Mouse (Mus musculus) hindbrain, embryonic 16.5 days (tissue): ENCODE measurements around the gene Xirp1. TPM values are rescaled to one million over a fixed set of nuclear protein-coding genes. Genes with fewer than 3 reads are reported as not detected.

Experiments
- ATAC-seq: fragments of 200-750 bp; cut with Nextera tagmentation; 2 replicates; pipeline ENCODE4 v1.8.0; 2017; ENCODE audit warnings: moderate TSS enrichment, moderate library complexity
- H3K27ac ChIP-seq: fragments of 300-500 bp; sonication (generic); 2 replicates; pipeline ENCODE4 v1.5.1; 2014; ENCODE audit warnings: low read depth, mild to moderate bottlenecking, control low read depth, low read length, moderate library complexity
- H3K27me3 ChIP-seq: fragments of 300-500 bp; sonication (generic); replicated peaks from 2 replicates; pipeline ENCODE4 v1.6.1; 2014; ENCODE audit warnings: low read length; ENCODE audit not compliant: control insufficient read depth, insufficient read depth
- H3K36me3 ChIP-seq: fragments of 300-500 bp; sonication (generic); 2 replicates; pipeline ENCODE4 v1.6.1; 2014; ENCODE audit warnings: mild to moderate bottlenecking, low read length, moderate library complexity, mixed read lengths; ENCODE audit not compliant: control insufficient read depth, insufficient read depth
- H3K4me1 ChIP-seq: fragments of 300-500 bp; sonication (generic); 2 replicates; pipeline ENCODE4 v1.6.1; 2014; ENCODE audit warnings: low read depth, low read length; ENCODE audit not compliant: control insufficient read depth, insufficient read depth
- H3K4me2 ChIP-seq: fragments of 300-500 bp; sonication (generic); 2 replicates; pipeline ENCODE4 v1.6.1; 2014; ENCODE audit warnings: mild to moderate bottlenecking, low read length, control low read depth, moderate library complexity
- H3K4me3 ChIP-seq: fragments of 300-500 bp; sonication (generic); 2 replicates; pipeline ENCODE4 v1.5.1; 2014; ENCODE audit warnings: mild to moderate bottlenecking, low read length, control low read depth, moderate library complexity
- H3K9ac ChIP-seq: fragments of 300-500 bp; sonication (generic); 2 replicates; pipeline ENCODE4 v1.6.1; 2014; ENCODE audit warnings: low read depth, mild to moderate bottlenecking, control low read depth, low read length, moderate library complexity
- H3K9me3 ChIP-seq: fragments of 300-500 bp; sonication (generic); 2 replicates; pipeline ENCODE4 v1.6.1; 2014; ENCODE audit warnings: mild to moderate bottlenecking, low read length, moderate library complexity; ENCODE audit not compliant: control insufficient read depth
- WGBS: fragments of 180-500 bp; shearing (Covaris S2); extraction: QIAGEN DNeasy Blood & Tissue Kit; methylation state at CpG from one replicate; pipeline ENCODE4 v1.1.7; 2014; 5-methylcytosine and 5-hydroxymethylcytosine counted together
- polyA plus RNA-seq: library from polyadenylated mRNA; unstranded; fragments of >200 nt; fragmentation: Nextera tagmentation; extraction: Ambion mirVana; gene quantifications from 2 replicates; pipeline ENCODE4 v1.2.1, GENCODE M21; 2015

The Xirp1 gene
- polyA plus RNA-seq, 1 experiment from 2014 or later = not detected

DNA sequence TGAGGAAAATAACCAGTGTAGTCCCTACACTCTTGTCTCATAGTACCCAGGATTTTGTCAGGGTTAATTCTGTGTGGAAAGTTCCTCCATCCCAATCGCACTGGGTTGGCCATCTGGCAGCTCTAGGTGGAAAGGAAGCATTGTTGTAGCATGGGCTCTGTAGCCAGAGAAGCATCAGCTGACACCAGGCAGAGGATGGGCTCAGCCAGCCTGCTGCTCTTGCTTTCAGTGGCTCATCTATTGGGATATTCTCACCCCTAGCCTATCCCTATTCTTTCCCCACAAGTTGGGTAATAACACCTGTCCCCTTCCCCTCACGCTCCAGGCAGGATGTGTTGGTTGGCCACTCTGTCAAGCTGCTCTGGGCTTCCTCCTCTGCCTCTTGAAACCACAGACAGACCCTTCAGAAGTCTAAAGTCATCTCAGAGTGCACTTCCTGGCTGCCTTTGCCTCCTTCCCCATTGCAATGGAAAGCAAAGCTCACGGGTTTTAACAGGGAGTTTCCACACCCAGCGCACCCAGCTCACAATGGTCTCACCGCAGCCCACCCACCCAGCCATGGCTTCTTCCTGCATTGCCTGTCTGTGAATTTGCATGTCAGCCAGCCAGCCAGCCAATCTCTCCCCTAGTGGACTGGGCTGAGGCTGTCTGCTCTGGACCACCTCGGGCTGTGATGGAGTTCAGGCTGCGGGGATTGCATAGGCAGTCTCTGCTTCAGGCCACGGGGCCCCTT lies 31.3 kb upstream of the Xirp1 start:
- 43% methylated on average over 8 of the region's 8 CpGs for WGBS
- H3K9ac ChIP-seq = no peak overlapping the region

DNA sequence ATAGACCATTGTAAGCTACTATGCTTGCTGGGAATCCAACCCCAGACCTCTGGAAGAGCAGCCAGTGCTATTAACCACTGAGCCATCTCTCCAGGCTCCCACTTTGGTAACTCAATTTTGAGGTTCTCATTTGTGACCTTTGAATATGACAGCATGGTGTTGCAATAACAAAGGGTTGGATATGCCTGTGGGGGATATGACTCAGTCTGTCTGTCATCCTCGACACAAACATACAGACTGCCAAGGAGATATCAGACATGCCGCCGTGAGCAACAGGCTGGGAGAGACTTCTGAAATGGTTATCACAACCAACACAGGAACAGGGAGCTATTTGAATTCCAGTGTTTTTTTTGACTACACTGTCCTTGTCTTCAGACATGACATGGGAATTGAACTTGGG lies 26.0 kb upstream of the Xirp1 start:
- H3K27me3 ChIP-seq = no peaks in the 10 kb centered on the region
- H3K9ac ChIP-seq = no peak overlapping the region
- 82% methylated on average over 3 of the region's 3 CpGs for WGBS

More for the DNA sequence above, 31.3 kb upstream of the Xirp1 start:
- H3K9me3 ChIP-seq = no peaks in the 10 kb centered on the region
- ATAC-seq = no peak
- no peaks in the 10 kb centered on the region for H3K36me3 ChIP-seq
- H3K4me3 ChIP-seq = no peak overlapping the region
- no peak overlapping the region for H3K4me2 ChIP-seq
- no peaks in the 10 kb centered on the region for H3K27me3 ChIP-seq
- no peaks in the 10 kb centered on the region for H3K4me1 ChIP-seq
- H3K27ac ChIP-seq = no peak overlapping the region

DNA sequence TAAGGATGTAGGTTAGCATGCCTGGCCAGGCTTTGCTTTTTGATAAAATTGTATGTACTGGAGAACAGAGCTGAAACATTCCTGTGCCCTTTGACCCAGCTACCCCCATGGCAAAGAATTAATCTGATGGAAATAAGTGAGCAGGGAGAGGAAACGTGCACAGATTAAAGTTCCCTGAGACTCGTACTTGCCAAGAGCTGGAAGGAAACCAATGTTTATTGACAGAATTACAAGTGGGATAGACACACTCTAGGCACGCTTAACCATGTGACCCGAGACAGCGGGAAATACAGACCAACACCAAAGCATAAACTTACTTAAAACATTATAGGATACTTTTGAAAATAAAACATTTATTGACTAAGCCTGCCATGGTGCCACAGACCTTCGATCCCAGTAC lies 25.1 kb upstream of the Xirp1 start:
- Histone ChIP-seq H3K9ac (no peak overlapping the region), H3K4me3 (no peak overlapping the region), H3K4me1 (no peaks in the 10 kb centered on the region), H3K9me3 (no peaks in the 10 kb centered on the region), H3K36me3 (no peaks in the 10 kb centered on the region), H3K27ac (no peak overlapping the region), H3K4me2 (no peak overlapping the region), H3K27me3 (no peaks in the 10 kb centered on the region)
- 78% methylated on average over 6 of the region's 6 CpGs for WGBS
- no peak for ATAC-seq

More for the DNA sequence above, 26.0 kb upstream of the Xirp1 start:
- no peak overlapping the region for H3K4me2 ChIP-seq
- H3K4me1 ChIP-seq = no peaks in the 10 kb centered on the region
- H3K36me3 ChIP-seq = no peaks in the 10 kb centered on the region
- H3K9me3 ChIP-seq = no peaks in the 10 kb centered on the region
- no peak overlapping the region for H3K27ac ChIP-seq
- no peak for ATAC-seq
- H3K4me3 ChIP-seq = no peak overlapping the region

DNA sequence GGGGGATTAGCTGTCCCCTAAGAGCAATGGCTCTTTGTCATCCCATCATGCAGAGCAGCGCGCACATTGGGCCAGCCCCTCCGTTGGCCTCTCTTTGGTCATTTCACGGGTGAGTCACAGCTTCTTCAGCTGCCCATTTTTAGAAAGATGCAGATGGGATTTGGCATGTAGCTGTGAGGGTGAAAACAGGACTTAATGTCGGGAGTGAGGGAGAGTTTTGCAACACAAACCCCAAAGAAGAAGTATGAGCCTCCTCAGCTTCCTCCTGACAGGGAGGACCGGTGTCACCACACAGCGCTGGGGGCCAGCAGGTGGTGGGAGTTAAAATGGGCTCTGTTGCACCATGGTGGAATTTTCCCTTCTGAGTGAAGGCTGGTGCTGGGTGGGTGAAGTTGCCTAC lies 19.7 kb upstream of the Xirp1 start:
- Histone ChIP-seq H3K9ac (no peak overlapping the region), H3K36me3 (no peaks in the 10 kb centered on the region), H3K4me3 (no peak overlapping the region), H3K4me2 (no peak overlapping the region), H3K27me3 (no peaks in the 10 kb centered on the region), H3K27ac (no peak overlapping the region), H3K9me3 (no peaks in the 10 kb centered on the region), H3K4me1 (no peaks in the 10 kb centered on the region)
- 88% methylated on average over 7 of the region's 7 CpGs for WGBS
- ATAC-seq = no peak

DNA sequence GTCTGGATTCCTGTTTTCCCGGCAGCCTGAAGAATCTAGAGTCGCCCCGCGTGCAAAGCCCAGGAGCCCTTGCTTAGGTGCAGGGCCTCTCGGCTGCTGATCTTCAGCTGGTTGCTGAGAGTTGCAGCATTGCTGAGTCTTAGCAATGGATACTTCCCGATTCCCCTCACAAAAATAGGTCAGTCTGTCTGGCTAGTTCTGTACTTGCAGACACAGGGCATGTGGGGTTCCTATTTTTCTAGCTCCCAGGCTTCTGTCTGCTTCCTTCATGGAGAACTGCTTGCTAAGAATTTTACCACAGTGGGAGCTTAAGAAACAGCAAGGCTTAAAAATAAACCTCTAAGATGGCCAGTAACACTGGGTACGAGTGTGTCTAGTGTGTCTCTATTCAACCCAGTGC lies 14.0 kb upstream of the Xirp1 start:
- no peaks in the 10 kb centered on the region for H3K27me3 ChIP-seq
- WGBS = 83% methylated on average over 7 of the region's 7 CpGs
- H3K9me3 ChIP-seq = no peaks in the 10 kb centered on the region
- no peaks in the 10 kb centered on the region for H3K4me1 ChIP-seq
- no peak overlapping the region for H3K9ac ChIP-seq
- H3K36me3 ChIP-seq = no peaks in the 10 kb centered on the region
- no peak overlapping the region for H3K4me3 ChIP-seq
- no peak overlapping the region for H3K4me2 ChIP-seq
- ATAC-seq = no peak
- no peak overlapping the region for H3K27ac ChIP-seq

DNA sequence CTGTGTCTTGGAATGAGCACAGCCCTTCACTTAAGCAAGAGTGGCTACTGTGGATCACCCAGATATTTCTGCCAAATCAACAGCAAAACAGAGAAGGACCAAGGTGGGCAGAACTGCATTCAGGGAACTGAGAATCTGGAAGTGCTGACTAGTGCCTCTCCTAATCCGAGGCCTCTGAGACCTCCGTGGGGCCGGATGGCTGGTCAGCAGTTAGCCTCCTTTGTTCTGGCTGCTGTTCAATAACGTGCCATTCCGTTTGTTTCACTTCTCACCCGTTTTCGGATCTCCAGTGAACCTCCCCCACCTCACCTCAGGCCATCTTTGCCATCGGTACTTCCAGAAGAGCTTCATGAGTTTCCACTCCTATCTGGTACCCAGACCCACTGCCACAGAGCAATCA lies 11.0 kb upstream of the Xirp1 start:
- Histone ChIP-seq H3K9ac (no peak overlapping the region), H3K27me3 (no peaks in the 10 kb centered on the region), H3K9me3 (no peaks in the 10 kb centered on the region), H3K4me3 (no peak overlapping the region), H3K27ac (no peak overlapping the region), H3K4me1 (no peaks in the 10 kb centered on the region), H3K4me2 (no peak overlapping the region), H3K36me3 (no peaks in the 10 kb centered on the region)
- no peak for ATAC-seq
- 88% methylated on average over 8 of the region's 8 CpGs for WGBS

DNA sequence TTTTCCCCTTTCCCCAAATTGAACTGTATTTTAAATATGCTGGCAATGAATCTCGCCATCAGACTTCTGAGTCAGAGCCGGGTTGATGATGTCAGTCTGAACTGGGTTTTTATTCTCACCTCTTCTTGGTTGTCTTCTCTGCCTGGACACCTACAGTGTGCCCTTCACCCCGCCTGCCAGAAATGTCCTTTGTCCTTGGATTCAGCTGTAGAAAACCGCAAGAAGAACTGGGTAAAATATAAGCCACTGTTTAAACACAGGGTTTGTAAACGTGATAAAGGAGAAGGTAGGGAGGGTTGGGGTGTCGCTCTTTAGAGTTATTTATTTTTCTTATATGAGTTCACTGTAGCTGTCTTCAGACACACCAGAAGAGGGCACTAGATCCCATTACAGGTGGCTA lies 9.3 kb upstream of the Xirp1 start:
- Histone ChIP-seq H3K9ac (no peak overlapping the region), H3K27ac (no peak overlapping the region), H3K9me3 (no peaks in the 10 kb centered on the region), H3K36me3 (no peaks in the 10 kb centered on the region), H3K4me1 (no peaks in the 10 kb centered on the region), H3K4me3 (no peak overlapping the region), H3K27me3 (no peaks in the 10 kb centered on the region), H3K4me2 (no peak overlapping the region)
- 91% methylated on average over 6 of the region's 6 CpGs for WGBS
- no peak for ATAC-seq

DNA sequence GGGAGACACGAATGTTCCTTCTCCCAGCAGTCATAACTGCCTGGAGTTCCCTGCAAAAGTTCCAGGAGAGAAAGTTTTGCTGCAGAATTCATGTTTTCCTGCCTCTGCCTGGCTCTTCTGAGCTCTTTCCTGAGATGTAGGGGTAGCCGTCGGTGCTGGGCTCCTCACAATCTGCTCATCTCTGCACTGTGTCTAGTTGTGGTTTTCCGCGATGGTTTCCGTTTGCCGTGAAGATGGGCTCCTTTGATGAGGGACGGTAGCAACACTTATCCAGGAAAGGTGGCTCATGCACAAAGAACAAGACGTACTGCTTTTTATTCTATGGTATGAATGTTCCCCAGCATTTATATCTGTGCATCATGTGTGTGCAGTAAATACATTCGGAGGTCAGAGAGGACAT lies 7.0 kb upstream of the Xirp1 start:
- no peak overlapping the region for H3K4me2 ChIP-seq
- 87% methylated on average over 10 of the region's 10 CpGs for WGBS

DNA sequence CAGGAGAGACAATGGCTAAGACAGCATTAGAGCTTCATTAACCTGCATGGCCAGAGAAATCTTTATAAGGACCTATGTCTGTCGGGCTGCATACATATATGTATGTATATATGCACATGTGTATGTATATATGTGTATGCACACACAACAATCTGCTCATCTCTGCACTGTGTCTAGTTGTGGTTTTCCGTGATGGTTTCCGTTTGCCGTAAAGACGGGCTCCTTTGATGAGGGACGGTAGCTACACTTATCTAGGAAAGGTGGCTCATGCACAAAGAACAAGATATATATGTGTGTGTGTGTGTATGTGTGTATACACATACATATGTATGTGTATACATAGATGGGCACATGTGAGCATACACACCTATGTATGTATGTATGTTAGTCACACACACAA lies 6.5 kb upstream of the Xirp1 start:
- no peaks in the 10 kb centered on the region; the same call in 1 of the 2 replicates for H3K4me1 ChIP-seq
- no peak overlapping the region for H3K4me2 ChIP-seq
- no peaks in the 10 kb centered on the region for H3K27me3 ChIP-seq
- H3K27ac ChIP-seq = no peak overlapping the region
- H3K36me3 ChIP-seq = no peaks in the 10 kb centered on the region
- H3K9ac ChIP-seq = no peak overlapping the region
- WGBS = 95% methylated on average over 6 of the region's 6 CpGs
- no peak overlapping the region for H3K4me3 ChIP-seq
- no peak for ATAC-seq
- no peaks in the 10 kb centered on the region for H3K9me3 ChIP-seq

More for the DNA sequence above, 7.0 kb upstream of the Xirp1 start:
- Histone ChIP-seq H3K9ac (no peak overlapping the region), H3K9me3 (no peaks in the 10 kb centered on the region), H3K27ac (no peak overlapping the region), H3K27me3 (no peaks in the 10 kb centered on the region), H3K36me3 (no peaks in the 10 kb centered on the region), H3K4me1 (no peaks in the 10 kb centered on the region; the same call in 1 of the 2 replicates), H3K4me3 (no peak overlapping the region)
- no peak for ATAC-seq
